Mouse (Mus musculus): Measurements from ENCODE around the gene D5Ertd579e. TPM values are rescaled to one million over a fixed set of nuclear protein-coding genes. Genes with fewer than 3 reads are reported as not detected.

The D5Ertd579e gene
- total and polyA plus RNA-seq, 2 experiments = 12.7 to 31.5 TPM

GRCm38 (mm10) chr5:36698067-36698670 lies 2.3 kb upstream of the D5Ertd579e start:
- no peak overlapping the region for H3K4me3 ChIP-seq (ENCODE audit: insufficient read depth, low read depth, low read length)
- peak; percentile 81 for DNase-seq (ENCODE audit: extremely low read depth, low read depth, low spot score)
- peaks cover 32% of the 10 kb centered on the region for H3K4me1 ChIP-seq (ENCODE audit: control insufficient read depth, insufficient read depth, low read length)
- H3K79me2 ChIP-seq (ENCODE audit: control insufficient read depth, insufficient read depth, low read length) = peaks cover 19% of the 10 kb centered on the region
- H3K9ac ChIP-seq (ENCODE audit: low read depth, low read length) = no peak overlapping the region
- peak overlapping the region; percentile 50 for H3K27ac ChIP-seq (replicated peaks; ENCODE audit: insufficient read depth, low read depth, low read length)
- H3K27me3 ChIP-seq (ENCODE audit: control insufficient read depth, insufficient read depth, low read length) = no peaks in the 10 kb centered on the region
- WGBS = 19% methylated on average over 7 of the region's 7 CpGs
- TF ChIP-seq POLR2A (IDR thresholded peaks at IDR 0.05; ENCODE audit: extremely low read depth, insufficient read depth, low read length) (no peak), CTCF (IDR thresholded peaks at IDR 0.05; ENCODE audit: low read depth, low read length) (no peak)
- H3K36me3 ChIP-seq (ENCODE audit: control insufficient read depth, insufficient read depth, low read length) = no peaks in the 10 kb centered on the region

GRCm38 (mm10) chr5:36696504-36697300 lies 878 bp upstream of the D5Ertd579e start:
- H3K27ac ChIP-seq (replicated peaks; ENCODE audit: insufficient read depth, low read depth, low read length) = peak overlapping the region; percentile 93
- peak overlapping the region; percentile 95; the same call in 1 of the 2 replicates for H3K4me3 ChIP-seq (ENCODE audit: insufficient read depth, low read depth, low read length)
- DNase-seq (ENCODE audit: extremely low read depth, low read depth, low spot score) = peak; percentile 93
- peak overlapping the region; percentile 36; the same call in 1 of the 2 replicates for H3K9ac ChIP-seq (ENCODE audit: low read depth, low read length)
- peaks cover 42% of the 10 kb centered on the region for H3K4me1 ChIP-seq (ENCODE audit: control insufficient read depth, insufficient read depth, low read length)
- no peak for TF ChIP-seq POLR2A (IDR thresholded peaks at IDR 0.05; ENCODE audit: extremely low read depth, insufficient read depth, low read length)
- TF ChIP-seq CTCF (IDR thresholded peaks at IDR 0.05; ENCODE audit: low read depth, low read length) = no peak
- H3K79me2 ChIP-seq (ENCODE audit: control insufficient read depth, insufficient read depth, low read length) = peaks cover 29% of the 10 kb centered on the region
- 43% methylated on average over 11 of the region's 11 CpGs for WGBS
- H3K27me3 ChIP-seq (ENCODE audit: control insufficient read depth, insufficient read depth, low read length) = no peaks in the 10 kb centered on the region
- no peaks in the 10 kb centered on the region for H3K36me3 ChIP-seq (ENCODE audit: control insufficient read depth, insufficient read depth, low read length)

GRCm38 (mm10) chr5:36695005-36695404 lies 819 bp downstream of the D5Ertd579e start:
- Histone ChIP-seq H3K27ac (replicated peaks; ENCODE audit: insufficient read depth, low read depth, low read length) (peak overlapping the region; percentile 97), H3K9ac (ENCODE audit: low read depth, low read length) (peak overlapping the region; percentile 98), H3K27me3 (ENCODE audit: control insufficient read depth, insufficient read depth, low read length) (no peaks in the 10 kb centered on the region), H3K4me1 (ENCODE audit: control insufficient read depth, insufficient read depth, low read length) (peaks cover 40% of the 10 kb centered on the region), H3K4me3 (ENCODE audit: insufficient read depth, low read depth, low read length) (peak overlapping the region; percentile 95), H3K36me3 (ENCODE audit: control insufficient read depth, insufficient read depth, low read length) (no peaks in the 10 kb centered on the region), H3K79me2 (ENCODE audit: control insufficient read depth, insufficient read depth, low read length) (peaks cover 35% of the 10 kb centered on the region)
- no peak for TF ChIP-seq POLR2A (IDR thresholded peaks at IDR 0.05; ENCODE audit: extremely low read depth, insufficient read depth, low read length)
- TF ChIP-seq CTCF (IDR thresholded peaks at IDR 0.05; ENCODE audit: low read depth, low read length) = no peak
- 2% methylated on average over 14 of the region's 14 CpGs for whole genome bisulfite sequencing
- peak; percentile 41 for DNase-seq (ENCODE audit: extremely low read depth, low read depth, low spot score)

- WGBS = 93% methylated on average over 2 of the region's 2 CpGs
- Histone ChIP-seq H3K36me3 (ENCODE audit: control insufficient read depth, insufficient read depth, low read length) (peaks cover 1% of the 10 kb centered on the region), H3K27me3 (ENCODE audit: control insufficient read depth, insufficient read depth, low read length) (no peaks in the 10 kb centered on the region), H3K79me2 (ENCODE audit: control insufficient read depth, insufficient read depth, low read length) (peaks cover 44% of the 10 kb centered on the region), H3K4me1 (ENCODE audit: control insufficient read depth, insufficient read depth, low read length) (peaks cover 43% of the 10 kb centered on the region), H3K4me3 (ENCODE audit: insufficient read depth, low read depth, low read length) (no peak overlapping the region), H3K27ac (replicated peaks; ENCODE audit: insufficient read depth, low read depth, low read length) (peak overlapping the region; percentile 62), H3K9ac (ENCODE audit: low read depth, low read length) (no peak overlapping the region)
- TF ChIP-seq POLR2A (IDR thresholded peaks at IDR 0.05; ENCODE audit: extremely low read depth, insufficient read depth, low read length) (no peak), CTCF (IDR thresholded peaks at IDR 0.05; ENCODE audit: low read depth, low read length) (no peak)
- peak; percentile 77 for DNase-seq (ENCODE audit: extremely low read depth, low read depth, low spot score)
Measured at GRCm38 (mm10) chr5:36693651-36694050, 2.2 kb downstream of the D5Ertd579e start.

GRCm38 (mm10) chr5:36691423-36691822 lies 4.4 kb downstream of the D5Ertd579e start:
- H3K4me3 ChIP-seq (ENCODE audit: insufficient read depth, low read depth, low read length) = no peak overlapping the region
- H3K79me2 ChIP-seq (ENCODE audit: control insufficient read depth, insufficient read depth, low read length) = peaks cover 62% of the 10 kb centered on the region
- H3K36me3 ChIP-seq (ENCODE audit: control insufficient read depth, insufficient read depth, low read length) = peaks cover 4% of the 10 kb centered on the region
- H3K4me1 ChIP-seq (ENCODE audit: control insufficient read depth, insufficient read depth, low read length) = peaks cover 33% of the 10 kb centered on the region
- 3% methylated on average over 1 of the region's 1 CpGs for WGBS
- no peaks in the 10 kb centered on the region for H3K27me3 ChIP-seq (ENCODE audit: control insufficient read depth, insufficient read depth, low read length)
- no peak overlapping the region for H3K9ac ChIP-seq (ENCODE audit: low read depth, low read length)
- peak; percentile 91 for DNase-seq (ENCODE audit: extremely low read depth, low read depth, low spot score)
- no peak for TF ChIP-seq CTCF (IDR thresholded peaks at IDR 0.05; ENCODE audit: low read depth, low read length)
- no peak for TF ChIP-seq POLR2A (IDR thresholded peaks at IDR 0.05; ENCODE audit: extremely low read depth, insufficient read depth, low read length)
- peak overlapping the region; percentile 22 for H3K27ac ChIP-seq (replicated peaks; ENCODE audit: insufficient read depth, low read depth, low read length)
